Mouse (Mus musculus): ENCODE measurements at regions not wholly inside any gene's neighbourhood (a gene's known extent, or its start where the extent isn't known, plus 50 kb on each side); places are given as distances from the start of the nearest gene placed in this dataset.

DNA sequence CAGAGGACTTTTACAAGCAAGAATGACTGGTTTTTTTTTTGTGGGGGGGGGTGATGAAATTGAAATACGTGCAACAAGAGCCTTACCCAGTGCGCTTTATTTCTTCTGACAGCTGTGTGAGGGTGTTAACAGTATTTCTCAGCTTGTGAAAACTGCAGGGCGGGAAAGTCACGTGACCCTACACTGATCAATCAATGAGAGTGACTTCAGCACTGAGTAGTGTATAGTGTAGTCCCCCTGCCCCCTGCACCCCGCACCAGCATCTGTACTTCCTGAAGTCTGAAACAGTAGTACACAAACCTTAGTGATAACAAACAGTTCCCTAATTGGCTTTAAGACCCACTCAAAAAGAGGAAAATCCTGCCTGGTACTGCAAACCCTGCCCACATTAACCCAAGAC lies 158.5 kb upstream of the Adamts5 start:
- H3K27ac ChIP-seq: no peak overlapping the region
- ATAC-seq (ENCODE audit: insufficient read depth) (no peak), DNase-seq (ENCODE audit: low read depth in 3 of 3, low spot score in 3 of 3) (no peak)
- H3K9me3 ChIP-seq (ENCODE audit: control insufficient read depth, low read length): no peaks in the 10 kb centered on the region
- no peaks in the 10 kb centered on the region for H3K36me3 ChIP-seq (replicated peaks; ENCODE audit: control insufficient read depth, insufficient read depth, low read depth)
- H3K27me3 ChIP-seq (ENCODE audit: control insufficient read depth, insufficient read depth, low read length): no peaks in the 10 kb centered on the region
- TF ChIP-seq EP300 (IDR thresholded peaks at IDR 0.05; ENCODE audit: low read depth) (no peak), CTCF (IDR thresholded peaks at IDR 0.05; ENCODE audit: low read depth) (no peak)
- WGBS (ENCODE audit: insufficient replicate concordance): 33% methylated on average over 5 of the region's 5 CpGs
- H3K4me3 ChIP-seq (ENCODE audit: insufficient read depth in 1 of 2, low read depth in 2 of 2, low read length in 2 of 2): no peak overlapping the region
- no peaks in the 10 kb centered on the region for H3K4me1 ChIP-seq (replicated peaks; ENCODE audit: control insufficient read depth in 2 of 2, insufficient read depth in 2 of 2, low read length in 1 of 2)
- H3K9ac ChIP-seq (replicated peaks): no peak overlapping the region
- no peak overlapping the region for H3K4me2 ChIP-seq (ENCODE audit: low read depth)

DNA sequence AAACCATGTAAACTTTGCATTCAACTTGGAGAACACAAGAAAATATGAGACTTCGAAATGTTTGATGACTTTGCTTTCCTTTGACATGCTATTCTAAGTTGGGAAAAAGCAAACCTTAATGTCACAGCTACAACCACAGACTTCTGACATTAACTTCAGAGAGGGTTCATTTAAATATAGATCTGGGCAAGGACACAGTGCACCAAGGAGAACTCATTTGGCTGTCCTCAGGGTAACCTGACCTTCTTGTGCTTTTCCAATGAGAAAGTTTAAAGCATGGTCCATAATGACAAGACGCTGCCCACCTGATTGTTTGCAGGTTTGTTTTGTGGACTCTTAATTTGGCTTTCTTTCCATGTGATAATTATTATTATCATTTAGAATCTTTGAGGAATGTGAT lies 143.1 kb upstream of the Adamts5 start:
- WGBS (ENCODE audit: insufficient replicate concordance): 41% methylated on average over 2 of the region's 2 CpGs

DNA sequence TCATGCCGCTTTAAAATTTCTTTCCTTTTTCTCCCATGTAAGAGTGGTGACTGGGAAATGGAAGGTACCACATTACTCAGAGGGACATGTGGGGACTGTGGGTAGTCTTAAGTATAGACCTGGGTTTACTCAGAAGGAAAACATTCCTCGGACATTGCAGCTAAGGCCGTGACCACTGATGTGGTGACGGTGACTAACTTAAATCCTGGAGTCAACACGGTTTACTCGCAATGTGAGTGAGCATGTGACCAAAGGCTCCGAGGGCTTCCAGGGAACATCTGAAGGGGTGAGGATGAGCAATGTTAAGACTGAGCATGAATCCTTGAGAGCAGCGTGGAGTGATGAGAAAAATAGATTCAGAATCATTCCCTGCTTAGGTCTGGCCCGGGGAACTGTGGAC lies 133.1 kb upstream of the Adamts5 start:
- TF ChIP-seq EP300 (IDR thresholded peaks at IDR 0.05; ENCODE audit: low read depth) (no peak), CTCF (IDR thresholded peaks at IDR 0.05; ENCODE audit: low read depth) (no peak)
- no peak overlapping the region for H3K9ac ChIP-seq (replicated peaks)
- no peak for DNase-seq (ENCODE audit: low read depth in 3 of 3, low spot score in 3 of 3)
- ATAC-seq (ENCODE audit: insufficient read depth): no peak
- WGBS (ENCODE audit: insufficient replicate concordance): 78% methylated on average over 9 of the region's 9 CpGs
- H3K9me3 ChIP-seq (ENCODE audit: control insufficient read depth, low read length): no peaks in the 10 kb centered on the region
- no peak overlapping the region for H3K27ac ChIP-seq
- no peak overlapping the region for H3K4me3 ChIP-seq (ENCODE audit: insufficient read depth in 1 of 2, low read depth in 2 of 2, low read length in 2 of 2)
- H3K27me3 ChIP-seq (ENCODE audit: control insufficient read depth, insufficient read depth, low read length): no peaks in the 10 kb centered on the region
- H3K4me1 ChIP-seq (replicated peaks; ENCODE audit: control insufficient read depth in 2 of 2, insufficient read depth in 2 of 2, low read length in 1 of 2): no peaks in the 10 kb centered on the region
- no peaks in the 10 kb centered on the region for H3K36me3 ChIP-seq (replicated peaks; ENCODE audit: control insufficient read depth, insufficient read depth, low read depth)
- no peak overlapping the region for H3K4me2 ChIP-seq (ENCODE audit: low read depth)

More for the DNA sequence above, 143.1 kb upstream of the Adamts5 start:
- Histone ChIP-seq H3K4me2 (ENCODE audit: low read depth) (no peak overlapping the region), H3K9ac (replicated peaks) (no peak overlapping the region), H3K9me3 (ENCODE audit: control insufficient read depth, low read length) (no peaks in the 10 kb centered on the region), H3K4me1 (replicated peaks; ENCODE audit: control insufficient read depth in 2 of 2, insufficient read depth in 2 of 2, low read length in 1 of 2) (no peaks in the 10 kb centered on the region), H3K36me3 (replicated peaks; ENCODE audit: control insufficient read depth, insufficient read depth, low read depth) (no peaks in the 10 kb centered on the region), H3K27ac (no peak overlapping the region), H3K27me3 (ENCODE audit: control insufficient read depth, insufficient read depth, low read length) (no peaks in the 10 kb centered on the region), H3K4me3 (ENCODE audit: insufficient read depth in 1 of 2, low read depth in 2 of 2, low read length in 2 of 2) (no peak overlapping the region)
- no peak for DNase-seq (ENCODE audit: low read depth in 3 of 3, low spot score in 3 of 3)
- no peak for ATAC-seq (ENCODE audit: insufficient read depth)
- TF ChIP-seq EP300 (IDR thresholded peaks at IDR 0.05; ENCODE audit: low read depth) (no peak), CTCF (IDR thresholded peaks at IDR 0.05; ENCODE audit: low read depth) (no peak)

DNA sequence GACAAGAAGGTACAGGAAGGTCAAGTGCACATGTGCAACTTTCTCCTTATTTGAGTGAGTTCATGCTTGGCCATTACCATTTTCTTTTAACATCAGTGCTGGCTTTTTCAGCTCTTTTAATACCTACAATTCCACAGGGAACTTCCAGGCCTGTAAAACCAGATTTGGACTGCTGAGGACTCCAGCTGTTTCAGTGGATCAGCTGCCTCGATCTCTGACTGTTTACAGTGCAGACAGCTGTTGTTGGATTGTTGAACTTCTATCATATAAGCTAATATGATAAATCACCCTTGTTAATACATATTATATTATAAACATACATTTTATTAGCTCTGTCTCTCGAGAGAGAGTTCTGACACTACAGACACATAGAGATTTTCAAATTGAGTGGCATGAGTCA lies 126.1 kb upstream of the Adamts5 start:
- Histone ChIP-seq H3K27ac (no peak overlapping the region), H3K4me1 (replicated peaks; ENCODE audit: control insufficient read depth in 2 of 2, insufficient read depth in 2 of 2, low read length in 1 of 2) (no peaks in the 10 kb centered on the region), H3K27me3 (ENCODE audit: control insufficient read depth, insufficient read depth, low read length) (no peaks in the 10 kb centered on the region), H3K9me3 (ENCODE audit: control insufficient read depth, low read length) (no peaks in the 10 kb centered on the region), H3K36me3 (replicated peaks; ENCODE audit: control insufficient read depth, insufficient read depth, low read depth) (no peaks in the 10 kb centered on the region), H3K9ac (replicated peaks) (no peak overlapping the region), H3K4me2 (ENCODE audit: low read depth) (no peak overlapping the region), H3K4me3 (ENCODE audit: insufficient read depth in 1 of 2, low read depth in 2 of 2, low read length in 2 of 2) (no peak overlapping the region)
- 47% methylated on average over 2 of the region's 2 CpGs for WGBS (ENCODE audit: insufficient replicate concordance)
- ATAC-seq (ENCODE audit: insufficient read depth): no peak
- no peak for DNase-seq (ENCODE audit: low read depth in 3 of 3, low spot score in 3 of 3)
- TF ChIP-seq EP300 (IDR thresholded peaks at IDR 0.05; ENCODE audit: low read depth) (no peak), CTCF (IDR thresholded peaks at IDR 0.05; ENCODE audit: low read depth) (no peak)

DNA sequence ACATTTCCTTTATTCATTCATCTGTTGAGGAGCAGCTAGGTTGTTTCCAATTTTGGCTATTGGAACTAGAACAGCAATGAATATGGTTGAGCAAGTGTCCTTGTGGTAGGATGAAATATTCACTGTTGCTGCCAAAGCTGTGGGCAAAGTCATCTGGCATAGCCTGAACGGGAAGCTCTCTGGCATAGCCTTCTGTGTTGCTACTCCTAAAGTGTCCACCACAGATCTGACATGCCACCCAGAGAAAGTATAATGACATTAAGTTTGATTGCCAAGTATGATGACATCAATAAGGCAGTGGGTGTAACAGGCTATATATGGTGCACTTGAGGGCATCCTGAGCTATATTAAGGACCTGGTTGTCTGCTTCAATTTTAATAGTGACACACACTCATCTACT lies 113.7 kb upstream of the Adamts5 start:
- Histone ChIP-seq H3K9me3 (ENCODE audit: control insufficient read depth, low read length) (no peaks in the 10 kb centered on the region), H3K4me1 (replicated peaks; ENCODE audit: control insufficient read depth in 2 of 2, insufficient read depth in 2 of 2, low read length in 1 of 2) (no peaks in the 10 kb centered on the region), H3K27ac (no peak overlapping the region), H3K36me3 (replicated peaks; ENCODE audit: control insufficient read depth, insufficient read depth, low read depth) (no peaks in the 10 kb centered on the region), H3K27me3 (ENCODE audit: control insufficient read depth, insufficient read depth, low read length) (no peaks in the 10 kb centered on the region), H3K4me3 (ENCODE audit: insufficient read depth in 1 of 2, low read depth in 2 of 2, low read length in 2 of 2) (no peak overlapping the region), H3K9ac (replicated peaks) (no peak overlapping the region), H3K4me2 (ENCODE audit: low read depth) (no peak overlapping the region)
- DNase-seq (ENCODE audit: low read depth in 3 of 3, low spot score in 3 of 3) (no peak), ATAC-seq (ENCODE audit: insufficient read depth) (no peak)
- TF ChIP-seq EP300 (IDR thresholded peaks at IDR 0.05; ENCODE audit: low read depth): no peak
- no peak for TF ChIP-seq CTCF (IDR thresholded peaks at IDR 0.05; ENCODE audit: low read depth)
- WGBS (ENCODE audit: insufficient replicate concordance): 53% methylated on average over 1 of the region's 1 CpGs

Data from liver, embryonic 14.5 days (tissue).